Mouse (Mus musculus) thymus, postnatal 10 days (tissue): ENCODE measurements around the gene Zkscan4.

Experiments
- DNase-seq, 2 experiments: peaks; one replicate each; pipeline ENCODE4 v3.0.0; 2021; ENCODE audit warnings: low spot score in 2 of 2

Gene Zkscan4

GRCm38 (mm10) chr13:21506221-21506649 lies 27.5 kb downstream of the Zkscan4 start:
- peak; percentile 52 to 63 for DNase-seq

- no peak for DNase-seq
Observed at GRCm38 (mm10) chr13:21530136-21530535, 51.4 kb downstream of the Zkscan4 start.

- peak; percentile 57 to 86 for DNase-seq
Observed at GRCm38 (mm10) chr13:21530781-21531201, 52.1 kb downstream of the Zkscan4 start, which contains the start of gene Zkscan8. TSS of gene Zkscan8 (minus strand) at chr13:21531120.
